Mouse (Mus musculus): ENCODE measurements around the gene Rnf26. TPM values are rescaled to one million over a fixed set of nuclear protein-coding genes. Genes with fewer than 3 reads are reported as not detected.

Rnf26 gene
- polyA plus RNA-seq, 2 experiments, result 56.1 to 74.0 TPM

DNA sequence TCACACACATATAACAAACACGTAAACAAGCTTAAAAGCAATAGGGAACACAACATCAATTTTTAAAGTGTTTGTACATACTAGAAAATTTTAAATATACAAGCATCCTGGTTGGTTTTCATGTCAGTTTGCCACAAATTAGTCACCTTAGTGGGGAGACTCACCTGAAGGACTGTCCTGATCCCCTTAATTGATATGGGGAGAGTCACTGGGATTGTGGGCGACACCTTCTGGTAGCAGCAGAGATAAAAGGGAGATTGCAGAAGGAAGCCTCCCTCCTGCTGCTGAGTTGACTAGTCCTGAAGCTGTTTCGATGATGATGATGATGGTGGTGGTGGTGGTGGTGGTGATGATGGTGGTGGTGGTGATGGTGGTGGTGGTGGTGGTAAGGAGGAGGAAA lies 60.5 kb downstream of the Rnf26 start:
- no peak overlapping the region for H3K4me3 ChIP-seq (replicated peaks; ENCODE audit: low read length)
- no peak overlapping the region for H3K9ac ChIP-seq (ENCODE audit: low read depth, low read length, severe bottlenecking)
- DNase-seq (ENCODE audit: low spot score), result no peak
- no peak for TF ChIP-seq POLR2A (IDR thresholded peaks at IDR 0.05; ENCODE audit: borderline replicate concordance, extremely low read depth, insufficient read depth, insufficient read length)
- no peak for ATAC-seq (ENCODE audit: low FRiP score, low read depth)
- WGBS, result 59% methylated on average over 3 of the region's 3 CpGs
- no peak overlapping the region for H3K27ac ChIP-seq (replicated peaks; ENCODE audit: low read depth, low read length)
- no peak overlapping the region for H3K4me2 ChIP-seq (replicated peaks; ENCODE audit: low read depth, low read length, severe bottlenecking)
- no peaks in the 10 kb centered on the region for H3K36me3 ChIP-seq (ENCODE audit: control insufficient read depth, insufficient read depth, low read length)
- H3K4me1 ChIP-seq (ENCODE audit: control insufficient read depth, insufficient read depth, low read length), result no peaks in the 10 kb centered on the region
- H3K9me3 ChIP-seq (ENCODE audit: control insufficient read depth, low read length), result no peaks in the 10 kb centered on the region
- no peaks in the 10 kb centered on the region for H3K27me3 ChIP-seq (ENCODE audit: control insufficient read depth, insufficient read depth, low read length)

DNA sequence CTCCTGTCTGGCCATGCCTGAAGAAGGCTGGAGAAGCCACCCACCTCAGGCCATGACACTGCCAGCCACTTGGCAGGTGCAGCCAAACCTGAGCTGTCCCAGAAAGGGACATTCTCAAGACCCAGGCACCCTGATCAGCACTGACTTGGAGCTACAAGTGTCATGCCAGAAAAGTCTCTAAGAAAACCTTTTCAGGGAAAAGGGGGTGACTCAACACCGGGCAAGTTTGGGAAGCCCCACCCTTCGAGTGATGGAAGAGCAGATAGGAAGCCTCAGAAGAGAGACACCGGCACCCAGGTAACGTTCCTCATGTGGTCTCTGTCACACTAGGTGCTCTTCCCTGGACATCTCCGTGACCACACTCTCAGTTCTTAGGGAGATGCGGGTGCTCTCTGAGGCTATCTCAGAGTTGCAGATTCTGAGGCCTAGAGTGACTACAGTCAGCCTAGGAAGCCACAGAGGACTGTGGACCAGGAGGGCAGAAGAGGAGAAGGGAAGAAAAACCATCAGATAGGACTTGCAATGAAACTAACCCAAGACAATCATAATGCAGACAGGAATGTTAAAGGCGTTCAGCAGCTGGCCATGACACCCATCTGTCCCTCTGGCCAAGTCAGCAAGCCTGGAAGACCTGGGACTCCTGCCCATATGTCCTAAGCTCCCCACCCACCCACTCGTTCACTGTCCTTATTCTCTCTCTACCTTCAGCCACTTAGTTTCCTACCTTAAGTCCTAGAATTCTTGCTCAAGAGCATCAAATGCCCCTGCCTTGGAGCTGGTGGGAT lies 63.7 kb downstream of the Rnf26 start:
- TF ChIP-seq POLR2A (IDR thresholded peaks at IDR 0.05; ENCODE audit: borderline replicate concordance, extremely low read depth, insufficient read depth, insufficient read length), result no peak
- H3K4me3 ChIP-seq (replicated peaks; ENCODE audit: low read length), result no peak overlapping the region
- H3K27me3 ChIP-seq (ENCODE audit: control insufficient read depth, insufficient read depth, low read length), result peaks cover 6% of the 10 kb centered on the region
- no peak overlapping the region for H3K4me2 ChIP-seq (replicated peaks; ENCODE audit: low read depth, low read length, severe bottlenecking)
- no peak for ATAC-seq (ENCODE audit: low FRiP score, low read depth)
- H3K36me3 ChIP-seq (ENCODE audit: control insufficient read depth, insufficient read depth, low read length), result no peaks in the 10 kb centered on the region
- H3K9me3 ChIP-seq (ENCODE audit: control insufficient read depth, low read length), result no peaks in the 10 kb centered on the region
- no peak overlapping the region for H3K9ac ChIP-seq (ENCODE audit: low read depth, low read length, severe bottlenecking)
- 83% methylated on average over 8 of the region's 8 CpGs for WGBS
- H3K4me1 ChIP-seq (ENCODE audit: control insufficient read depth, insufficient read depth, low read length), result no peaks in the 10 kb centered on the region
- no peak overlapping the region for H3K27ac ChIP-seq (replicated peaks; ENCODE audit: low read depth, low read length)
- DNase-seq (ENCODE audit: low spot score), result no peak

DNA sequence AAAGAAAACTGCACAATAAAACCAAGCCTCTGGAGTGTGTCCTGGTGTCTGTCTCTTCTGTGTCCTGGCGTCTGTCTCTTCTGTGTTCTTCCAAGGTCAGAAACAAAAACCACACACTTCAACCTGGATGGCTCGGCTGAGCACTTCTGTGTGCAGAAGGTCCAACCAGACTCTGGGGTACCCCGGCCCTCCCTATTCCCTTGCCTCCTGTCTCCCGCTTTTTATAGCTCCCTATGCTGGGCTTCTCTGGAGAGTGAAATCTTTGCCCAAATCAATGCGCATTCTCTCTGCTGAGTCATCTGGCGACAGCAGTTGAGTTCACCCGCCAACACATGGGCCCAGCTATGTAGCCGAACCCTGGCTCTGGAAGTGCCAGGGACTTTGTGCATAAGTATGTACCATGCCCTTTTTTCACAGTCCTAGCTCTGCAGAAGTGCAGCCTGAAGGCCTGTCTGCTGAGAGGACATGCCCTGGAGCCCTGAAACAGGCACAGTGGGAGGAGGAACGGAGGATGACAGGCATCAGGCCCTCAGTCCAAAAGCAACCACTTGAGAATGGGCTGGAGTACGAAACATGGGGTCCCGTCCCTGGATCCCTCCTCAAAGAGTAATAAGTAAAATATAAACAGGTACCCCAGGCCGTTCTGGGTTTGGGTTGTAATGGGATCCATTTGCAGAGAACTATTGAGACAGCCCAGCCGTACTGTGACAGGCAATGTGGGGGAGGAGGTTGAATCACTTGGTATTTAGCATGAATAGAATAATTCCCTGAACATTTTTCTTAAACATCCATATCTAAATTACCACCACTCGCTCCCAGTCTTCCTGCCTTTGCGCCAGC lies 64.6 kb downstream of the Rnf26 start:
- H3K27me3 ChIP-seq (ENCODE audit: control insufficient read depth, insufficient read depth, low read length), result peaks cover 14% of the 10 kb centered on the region
- no peak for DNase-seq (ENCODE audit: low spot score)
- TF ChIP-seq POLR2A (IDR thresholded peaks at IDR 0.05; ENCODE audit: borderline replicate concordance, extremely low read depth, insufficient read depth, insufficient read length), result no peak
- H3K4me1 ChIP-seq (ENCODE audit: control insufficient read depth, insufficient read depth, low read length), result 0 out of 2 replicates have a peak, but pooled peaks cover 1% of the 10 kb centered on the region
- ATAC-seq (ENCODE audit: low FRiP score, low read depth), result no peak
- H3K9ac ChIP-seq (ENCODE audit: low read depth, low read length, severe bottlenecking), result no peak overlapping the region
- no peaks in the 10 kb centered on the region for H3K9me3 ChIP-seq (ENCODE audit: control insufficient read depth, low read length)
- no peak overlapping the region for H3K4me2 ChIP-seq (replicated peaks; ENCODE audit: low read depth, low read length, severe bottlenecking)
- no peak overlapping the region for H3K4me3 ChIP-seq (replicated peaks; ENCODE audit: low read length)
- no peak overlapping the region for H3K27ac ChIP-seq (replicated peaks; ENCODE audit: low read depth, low read length)
- no peaks in the 10 kb centered on the region for H3K36me3 ChIP-seq (ENCODE audit: control insufficient read depth, insufficient read depth, low read length)
- WGBS, result 66% methylated on average over 15 of the region's 15 CpGs

DNA sequence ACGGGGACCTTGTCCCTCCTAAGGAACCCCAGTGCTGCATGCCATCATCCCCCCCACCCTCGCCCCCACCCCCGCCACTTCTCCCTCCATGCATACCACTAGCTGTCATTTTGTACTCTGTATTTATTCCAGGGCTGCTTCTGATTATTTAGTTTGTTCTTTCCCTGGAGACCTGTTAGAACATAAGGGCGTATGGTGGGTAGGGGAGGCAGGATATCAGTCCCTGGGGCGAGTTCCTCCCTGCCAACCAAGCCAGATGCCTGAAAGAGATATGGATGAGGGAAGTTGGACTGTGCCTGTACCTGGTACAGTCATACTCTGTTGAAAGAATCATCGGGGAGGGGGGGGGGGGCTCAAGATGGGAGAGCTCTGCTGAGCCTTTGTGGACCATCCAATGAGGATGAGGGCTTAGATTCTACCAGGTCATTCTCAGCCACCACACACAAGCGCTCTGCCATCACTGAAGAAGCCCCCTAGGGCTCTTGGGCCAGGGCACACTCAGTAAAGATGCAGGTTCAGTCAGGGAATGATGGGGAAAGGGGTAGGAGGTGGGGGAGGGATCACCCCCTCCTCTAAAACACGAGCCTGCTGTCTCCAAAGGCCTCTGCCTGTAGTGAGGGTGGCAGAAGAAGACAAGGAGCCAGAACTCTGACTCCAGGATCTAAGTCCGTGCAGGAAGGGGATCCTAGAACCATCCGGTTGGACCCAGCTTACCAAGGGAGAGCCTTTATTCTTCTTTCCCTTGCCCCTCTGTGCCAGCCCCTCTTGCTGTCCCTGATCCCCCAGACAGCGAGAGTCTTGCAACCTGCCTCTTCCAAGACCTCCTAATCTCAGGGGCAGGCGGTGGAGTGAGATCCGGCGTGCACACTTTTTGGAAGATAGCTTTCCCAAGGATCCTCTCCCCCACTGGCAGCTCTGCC lies 65.5 kb downstream of the Rnf26 start:
- Histone ChIP-seq H3K27ac (replicated peaks; ENCODE audit: low read depth, low read length) (no peak overlapping the region), H3K4me3 (replicated peaks; ENCODE audit: low read length) (no peak overlapping the region), H3K36me3 (ENCODE audit: control insufficient read depth, insufficient read depth, low read length) (no peaks in the 10 kb centered on the region), H3K27me3 (ENCODE audit: control insufficient read depth, insufficient read depth, low read length) (peaks cover 23% of the 10 kb centered on the region), H3K4me2 (replicated peaks; ENCODE audit: low read depth, low read length, severe bottlenecking) (no peak overlapping the region), H3K9me3 (ENCODE audit: control insufficient read depth, low read length) (no peaks in the 10 kb centered on the region), H3K4me1 (ENCODE audit: control insufficient read depth, insufficient read depth, low read length) (peaks cover 10% of the 10 kb centered on the region; the same call in 1 of the 2 replicates), H3K9ac (ENCODE audit: low read depth, low read length, severe bottlenecking) (no peak overlapping the region)
- ATAC-seq (ENCODE audit: low FRiP score, low read depth) (no peak), DNase-seq (ENCODE audit: low spot score) (no peak)
- WGBS, result 68% methylated on average over 14 of the region's 14 CpGs
- TF ChIP-seq POLR2A (IDR thresholded peaks at IDR 0.05; ENCODE audit: borderline replicate concordance, extremely low read depth, insufficient read depth, insufficient read length), result no peak

DNA sequence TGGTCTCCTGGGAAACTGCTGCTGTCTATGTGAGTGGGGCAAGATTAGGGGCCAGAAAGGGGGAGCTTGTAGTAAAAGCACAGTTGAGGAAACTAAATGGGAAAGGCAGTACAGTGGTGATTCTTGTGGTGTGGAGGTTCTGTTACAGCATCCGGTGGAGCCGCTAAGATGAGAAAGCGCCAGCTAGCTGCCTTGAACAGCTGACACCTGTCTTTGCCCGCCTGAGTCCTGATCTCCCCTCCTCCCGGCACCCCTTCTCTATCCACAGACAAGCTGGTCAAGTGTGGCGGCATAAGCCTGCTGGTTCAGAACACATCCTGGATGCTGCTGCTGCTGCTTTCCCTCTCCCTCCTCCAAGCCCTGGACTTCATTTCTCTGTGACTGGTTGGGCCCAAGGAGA lies 66.2 kb downstream of the Rnf26 start:
- Histone ChIP-seq H3K4me3 (replicated peaks; ENCODE audit: low read length) (no peak overlapping the region), H3K9ac (ENCODE audit: low read depth, low read length, severe bottlenecking) (no peak overlapping the region), H3K4me2 (replicated peaks; ENCODE audit: low read depth, low read length, severe bottlenecking) (no peak overlapping the region), H3K36me3 (ENCODE audit: control insufficient read depth, insufficient read depth, low read length) (no peaks in the 10 kb centered on the region), H3K27me3 (ENCODE audit: control insufficient read depth, insufficient read depth, low read length) (peaks cover 23% of the 10 kb centered on the region), H3K4me1 (ENCODE audit: control insufficient read depth, insufficient read depth, low read length) (peaks cover 10% of the 10 kb centered on the region; the same call in 1 of the 2 replicates), H3K27ac (replicated peaks; ENCODE audit: low read depth, low read length) (no peak overlapping the region), H3K9me3 (ENCODE audit: control insufficient read depth, low read length) (no peaks in the 10 kb centered on the region)
- no peak for TF ChIP-seq POLR2A (IDR thresholded peaks at IDR 0.05; ENCODE audit: borderline replicate concordance, extremely low read depth, insufficient read depth, insufficient read length)
- peak; percentile 38 for DNase-seq (ENCODE audit: low spot score)
- ATAC-seq (ENCODE audit: low FRiP score, low read depth), result no peak
- WGBS, result 64% methylated on average over 6 of the region's 6 CpGs
